Comparison of ENCODE assay signal across 22 mouse cellular contexts in genomic region chr1:186140191-186140590, GRCm38 (mm10). TPM values are rescaled to one million over a fixed set of nuclear protein-coding genes. Genes with fewer than 3 reads are reported as not detected.
DNase-seq lines count a peak whose midpoint lies in the region.
"Had no signal": no experiment of that assay in that cellular context is flagged by ENCODE, and none has a peak within 500 bp of the region (broad histone marks: within the 10 kb centered on the region; RNA-seq: fewer than 3 reads in every experiment).

No protein-coding gene starts in this region.

- H3K4me1 ChIP-seq in heart, embryonic 10.5 days, result 0 out of 2 replicates have a peak, but pooled peaks cover 4% of the 10 kb centered on the region
- H3K4me1 ChIP-seq: forebrain, embryonic 10.5 days; heart, embryonic 15.5 days; hindbrain, embryonic 13.5 days had no signal

- WGBS in heart, embryonic 10.5 days, result 76% methylated on average over 2 of the region's 2 CpGs

- peak; percentile 28 for DNase-seq in heart, adult 11 months
- no peak for DNase-seq in heart, embryonic 10.5 days (ENCODE audit: low spot score)
- DNase-seq in kidney, adult 8-10 months, result peak; percentile 34 to 78
- no peak for DNase-seq in kidney, postnatal 10 days
- peak; percentile 28 to 58 for DNase-seq in kidney, postnatal 25 days
- no peak for DNase-seq in kidney, adult 18-20 months
- DNase-seq: adrenal gland, adult 8-10 months; adrenal gland, postnatal 25 days; cerebellum, adult 18-20 months; cerebellum, adult 9-10 months; cerebellum, postnatal 14 days; gastrocnemius, postnatal 10 days; gastrocnemius, postnatal 36 days; heart, postnatal 10 days; heart, postnatal 36 days had no signal

- no peaks in the 10 kb centered on the region for H3K36me3 ChIP-seq in heart, embryonic 10.5 days
- H3K36me3 ChIP-seq: forebrain, embryonic 10.5 days; heart, embryonic 12.5 days; heart, embryonic 15.5 days; hindbrain, embryonic 10.5 days; hindbrain, embryonic 13.5 days had no signal

- H3K27me3 ChIP-seq in heart, embryonic 10.5 days (ENCODE audit: insufficient read depth, poor library complexity, severe bottlenecking), result no peaks in the 10 kb centered on the region
- H3K27me3 ChIP-seq: forebrain, embryonic 13.5 days; heart, embryonic 12.5 days; heart, embryonic 15.5 days; hindbrain, embryonic 13.5 days had no signal

- H3K4me3 ChIP-seq in heart, embryonic 10.5 days, result no peak overlapping the region
- H3K4me3 ChIP-seq: forebrain, embryonic 10.5 days; forebrain, embryonic 13.5 days; heart, embryonic 12.5 days; heart, embryonic 15.5 days; hindbrain, embryonic 10.5 days; hindbrain, embryonic 13.5 days had no signal

- H3K9me3 ChIP-seq in heart, embryonic 10.5 days, result no peaks in the 10 kb centered on the region
- H3K9me3 ChIP-seq: forebrain, embryonic 10.5 days; forebrain, embryonic 13.5 days; heart, embryonic 12.5 days; heart, embryonic 15.5 days; hindbrain, embryonic 10.5 days; hindbrain, embryonic 13.5 days had no signal

- no peak overlapping the region for H3K27ac ChIP-seq in heart, embryonic 10.5 days
- H3K27ac ChIP-seq: forebrain, embryonic 10.5 days; forebrain, embryonic 13.5 days; heart, embryonic 15.5 days; hindbrain, embryonic 10.5 days; hindbrain, embryonic 13.5 days had no signal

RNA-seq across cellular contexts. Expression of gene Lyplal1, which starts 23.1 kb away (rescaled TPM):
- 15.2 and 17.8 TPM in 2 replicates for polyA plus RNA-seq in heart, embryonic 10.5 days (2016; fragmentation: Nextera tagmentation; extraction: Ambion mirVana)
- polyA plus RNA-seq: activated CD4-positive, CD25-positive, alpha-beta regulatory T cell, adult 4 months had no signal

Comparison
In these comparisons a context has a peak if more than half of its experiments do, and no peak if none do; other contexts are left out.
1. DNase-seq: peak in heart, adult 11 months (single experiment), kidney, adult 8-10 months (2 of 2) and kidney, postnatal 25 days (2 of 2); none in heart, embryonic 10.5 days (single experiment), kidney, postnatal 10 days (single experiment) and kidney, adult 18-20 months (single experiment).